Mouse (Mus musculus): ENCODE data around the gene Tbx19. TPM values are rescaled to one million over a fixed set of nuclear protein-coding genes. Genes with fewer than 3 reads are reported as not detected.

Tbx19 gene
- not detected for total RNA-seq (2021)
- long read RNA-seq, experiment 1, partial matches to known transcripts, result 0 of 1 reads
- long read RNA-seq, experiment 1, other reads (novel, unspliced or antisense), result 1 of 1 reads
- long read RNA-seq, experiment 2, result 0 reads

- no peak for DNase-seq (ENCODE audit: low spot score)
Measured at GRCm38 (mm10) chr1:165160723-165161405, at the start of gene Tbx19. Gene Tbx19, minus strand, starts transcription at chr1:165160773.

GRCm38 (mm10) chr1:165205591-165205990, 45.0 kb upstream of the Tbx19 start:
- DNase-seq (ENCODE audit: low spot score), result no peak

GRCm38 (mm10) chr1:165203488-165204035, 43.0 kb upstream of the Tbx19 start:
- DNase-seq (ENCODE audit: low spot score), result no peak

- no peak for DNase-seq (ENCODE audit: low spot score)
Measured at GRCm38 (mm10) chr1:165201445-165202012, 41.0 kb upstream of the Tbx19 start.

- no peak for DNase-seq (ENCODE audit: low spot score)
Measured at GRCm38 (mm10) chr1:165200748-165201147, 40.2 kb upstream of the Tbx19 start.

- no peak for DNase-seq (ENCODE audit: low spot score)
Measured at GRCm38 (mm10) chr1:165199639-165200038, 39.1 kb upstream of the Tbx19 start.

- DNase-seq (ENCODE audit: low spot score), result no peak
Measured at GRCm38 (mm10) chr1:165198951-165199350, 38.4 kb upstream of the Tbx19 start.

- DNase-seq (ENCODE audit: low spot score), result no peak
Measured at GRCm38 (mm10) chr1:165197875-165198274, 37.3 kb upstream of the Tbx19 start.

- no peak for DNase-seq (ENCODE audit: low spot score)
Measured at GRCm38 (mm10) chr1:165195396-165195960, 34.9 kb upstream of the Tbx19 start.

GRCm38 (mm10) chr1:165194662-165195013, 34.1 kb upstream of the Tbx19 start:
- DNase-seq (ENCODE audit: low spot score), result no peak

- peak; percentile 91 for DNase-seq (ENCODE audit: low spot score)
Measured at GRCm38 (mm10) chr1:165193880-165194661, 33.5 kb upstream of the Tbx19 start, which contains the start of gene Sft2d2. Gene Sft2d2, minus strand, starts transcription at chr1:165194438.

GRCm38 (mm10) chr1:165193426-165193825, 32.9 kb upstream of the Tbx19 start:
- DNase-seq (ENCODE audit: low spot score), result no peak

- no peak for DNase-seq (ENCODE audit: low spot score)
Measured at GRCm38 (mm10) chr1:165192714-165193264, 32.2 kb upstream of the Tbx19 start.

- DNase-seq (ENCODE audit: low spot score), result no peak
Measured at GRCm38 (mm10) chr1:165192102-165192501, 31.5 kb upstream of the Tbx19 start.

- DNase-seq (ENCODE audit: low spot score), result no peak
Measured at GRCm38 (mm10) chr1:165191611-165192010, 31.0 kb upstream of the Tbx19 start.

GRCm38 (mm10) chr1:165190571-165191273, 30.1 kb upstream of the Tbx19 start:
- no peak for DNase-seq (ENCODE audit: low spot score)

- no peak for DNase-seq (ENCODE audit: low spot score)
Measured at GRCm38 (mm10) chr1:165190068-165190467, 29.5 kb upstream of the Tbx19 start.

GRCm38 (mm10) chr1:165188806-165189580, 28.4 kb upstream of the Tbx19 start:
- DNase-seq (ENCODE audit: low spot score), result no peak

- no peak for DNase-seq (ENCODE audit: low spot score)
Measured at GRCm38 (mm10) chr1:165187357-165187756, 26.8 kb upstream of the Tbx19 start.

- no peak for DNase-seq (ENCODE audit: low spot score)
Measured at GRCm38 (mm10) chr1:165186491-165186890, 25.9 kb upstream of the Tbx19 start.
